Mouse (Mus musculus) limb, embryonic 13.5 days (tissue): Measurements from ENCODE around the gene Olfr547. TPM values are rescaled to one million over a fixed set of nuclear protein-coding genes. Genes with fewer than 3 reads are reported as not detected.

Source experiments
- ATAC-seq: fragments of 200-750 bp; cut with Nextera tagmentation; 2 replicates; pipeline ENCODE4 v1.8.0; 2017; ENCODE audit warnings: low read depth, moderate number of reproducible peaks, moderate TSS enrichment; ENCODE audit not compliant: low FRiP score
- H3K27ac ChIP-seq: fragments of 300-500 bp; sonication (generic); 2 replicates; pipeline ENCODE4 v1.5.1; 2015; ENCODE audit warnings: inconsistent platforms, mild to moderate bottlenecking, moderate library complexity
- H3K27me3 ChIP-seq: fragments of 300-500 bp; sonication (generic); 2 replicates; pipeline ENCODE4 v1.6.1; 2015; ENCODE audit warnings: mild to moderate bottlenecking, inconsistent platforms
- H3K36me3 ChIP-seq: fragments of 300-500 bp; sonication (generic); 2 replicates; pipeline ENCODE4 v1.6.1; 2015; ENCODE audit warnings: inconsistent platforms, mild to moderate bottlenecking, moderate library complexity
- H3K4me1 ChIP-seq: fragments of 300-500 bp; sonication (generic); 2 replicates; pipeline ENCODE4 v1.6.1; 2015; ENCODE audit warnings: inconsistent platforms
- H3K4me2 ChIP-seq: fragments of 300-500 bp; sonication (generic); replicated peaks from 2 replicates; pipeline ENCODE4 v1.6.1; 2015; ENCODE audit warnings: inconsistent platforms, mild to moderate bottlenecking, moderate library complexity
- H3K4me3 ChIP-seq: fragments of 300-500 bp; sonication (generic); 2 replicates; pipeline ENCODE4 v1.5.1; 2015; ENCODE audit warnings: moderate library complexity, mild to moderate bottlenecking, inconsistent platforms
- H3K9ac ChIP-seq: fragments of 300-500 bp; sonication (generic); 2 replicates; pipeline ENCODE4 v1.6.1; 2015; ENCODE audit warnings: mild to moderate bottlenecking, inconsistent platforms
- H3K9me3 ChIP-seq: fragments of 300-500 bp; sonication (generic); 2 replicates; pipeline ENCODE4 v1.6.1; 2016; ENCODE audit warnings: inconsistent platforms
- WGBS: fragments of 180-500 bp; shearing (Covaris S2); methylation state at CpG from one replicate; pipeline ENCODE4 v1.1.7; 2015; 5-methylcytosine and 5-hydroxymethylcytosine counted together
- polyA plus RNA-seq: library from polyadenylated mRNA; unstranded; fragments of >200 nt; fragmentation: Nextera tagmentation; extraction: Ambion mirVana; gene quantifications from 2 replicates; pipeline ENCODE4 v1.2.1, GENCODE M21; 2015

Olfr547 gene
- polyA plus RNA-seq, 1 experiment from 2014 or later = not detected

DNA sequence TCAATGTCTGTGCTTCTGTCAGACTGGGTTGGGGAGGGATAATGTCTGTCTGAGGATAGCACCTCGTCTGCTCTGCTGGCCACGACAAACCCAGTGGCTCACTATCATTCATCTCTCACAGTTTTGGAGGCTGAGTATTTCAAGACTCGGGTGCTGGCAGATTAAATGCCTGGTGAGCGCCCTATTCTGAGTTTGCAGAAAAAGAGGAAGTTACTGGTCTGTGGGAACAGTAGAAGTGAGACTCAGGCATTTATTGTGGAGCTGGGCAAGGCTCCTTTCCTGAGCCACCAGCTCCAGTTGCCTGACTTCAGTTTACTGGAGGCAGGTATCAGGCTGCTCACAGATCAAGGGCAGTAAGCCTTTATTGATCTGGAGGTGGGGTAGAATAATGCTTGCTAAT, 20.4 kb upstream of the Olfr547 start:
- Histone ChIP-seq H3K9me3 (no peaks in the 10 kb centered on the region), H3K9ac (no peak overlapping the region), H3K36me3 (no peaks in the 10 kb centered on the region), H3K27me3 (peaks cover 35% of the 10 kb centered on the region), H3K4me2 (no peak overlapping the region), H3K4me3 (no peak overlapping the region), H3K27ac (no peak overlapping the region), H3K4me1 (peaks cover 10% of the 10 kb centered on the region)
- WGBS = 61% methylated on average over 4 of the region's 4 CpGs
- ATAC-seq = no peak

DNA sequence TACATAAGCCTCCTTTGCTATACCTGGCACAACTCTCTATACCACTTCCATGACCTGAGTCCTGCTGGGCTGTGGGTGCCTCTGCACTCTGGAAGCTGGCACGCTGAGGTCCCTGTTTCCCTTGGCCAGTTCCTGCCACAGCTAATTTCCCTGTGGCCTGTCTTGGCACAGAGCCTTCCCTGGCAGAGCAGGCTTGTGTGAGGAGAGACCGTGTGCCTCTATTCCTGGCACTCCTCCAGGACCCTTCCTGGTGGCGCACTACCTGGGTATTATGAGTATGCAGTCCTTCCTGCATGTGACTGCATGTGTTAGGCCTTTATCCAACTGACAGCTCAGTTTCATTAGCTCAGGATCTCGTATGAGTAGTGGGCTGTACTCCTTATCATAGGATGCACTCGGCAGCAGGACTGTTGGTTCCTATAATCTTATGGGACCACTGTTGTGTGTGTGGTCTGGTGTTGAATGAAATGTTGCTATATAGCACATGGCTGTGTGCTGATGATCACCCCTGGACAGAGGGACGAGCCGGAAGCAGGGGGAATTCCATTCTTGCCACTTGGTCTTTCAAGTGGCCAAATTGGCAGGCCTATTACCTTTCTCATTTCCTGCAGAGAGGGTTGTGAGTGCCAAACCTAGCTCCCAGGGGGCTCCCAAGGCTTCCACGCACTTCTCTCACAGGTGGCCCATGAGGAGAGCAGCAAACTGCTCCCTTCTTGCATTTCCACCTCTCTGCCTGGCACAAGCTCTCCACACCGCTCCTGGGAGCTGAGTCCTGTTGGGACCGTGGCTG, 18.1 kb upstream of the Olfr547 start:
- WGBS = 50% methylated on average over 10 of the region's 10 CpGs
- Histone ChIP-seq H3K27me3 (peaks cover 35% of the 10 kb centered on the region), H3K9ac (no peak overlapping the region), H3K4me3 (no peak overlapping the region), H3K4me2 (no peak overlapping the region), H3K36me3 (no peaks in the 10 kb centered on the region), H3K9me3 (no peaks in the 10 kb centered on the region), H3K27ac (no peak overlapping the region), H3K4me1 (peaks cover 10% of the 10 kb centered on the region)
- no peak for ATAC-seq

DNA sequence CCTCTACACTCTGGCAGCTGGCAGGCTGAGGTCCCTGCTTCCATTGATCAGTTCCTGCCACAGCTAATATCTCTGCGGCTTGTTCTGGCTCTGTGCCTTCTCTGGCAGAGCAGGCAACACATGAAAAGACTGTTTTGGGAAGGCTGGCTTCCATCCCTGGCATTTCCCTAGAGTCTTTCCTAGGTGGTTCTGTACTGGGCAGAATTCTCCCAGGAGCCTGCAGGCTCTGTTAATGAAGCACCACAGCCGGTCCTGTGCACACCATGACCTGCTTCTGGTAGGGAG, 17.6 kb upstream of the Olfr547 start:
- ATAC-seq = no peak
- Histone ChIP-seq H3K9me3 (no peaks in the 10 kb centered on the region), H3K9ac (no peak overlapping the region), H3K27me3 (peaks cover 31% of the 10 kb centered on the region), H3K4me2 (no peak overlapping the region), H3K4me1 (peaks cover 10% of the 10 kb centered on the region), H3K27ac (no peak overlapping the region), H3K36me3 (no peaks in the 10 kb centered on the region), H3K4me3 (no peak overlapping the region)
- WGBS = 69% methylated on average over 2 of the region's 2 CpGs

DNA sequence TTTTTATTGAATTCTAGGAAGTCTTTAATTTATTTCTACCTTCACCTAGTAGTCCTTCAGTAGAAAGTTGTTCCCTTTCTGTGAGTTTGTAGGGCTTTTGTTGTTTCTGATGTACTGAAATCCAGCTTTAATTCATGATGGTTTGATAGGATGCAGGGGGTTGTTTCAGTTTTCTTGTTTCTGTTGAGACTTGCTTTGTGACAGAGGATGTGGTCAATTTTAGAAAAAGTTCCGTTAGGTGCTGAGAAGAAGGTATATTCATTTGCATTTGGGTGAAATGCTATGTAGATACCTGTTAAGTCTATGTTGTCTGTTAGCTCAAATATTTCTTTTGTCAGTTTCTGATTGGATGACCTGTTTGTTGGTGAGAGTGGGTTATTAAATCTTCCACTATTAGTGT, 5.5 kb upstream of the Olfr547 start:
- 81% methylated on average over 1 of the region's 1 CpGs for WGBS
- Histone ChIP-seq H3K4me3 (no peak overlapping the region), H3K4me1 (no peaks in the 10 kb centered on the region), H3K9me3 (no peaks in the 10 kb centered on the region), H3K9ac (no peak overlapping the region), H3K4me2 (no peak overlapping the region), H3K27ac (no peak overlapping the region), H3K27me3 (no peaks in the 10 kb centered on the region), H3K36me3 (no peaks in the 10 kb centered on the region)
- no peak for ATAC-seq

DNA sequence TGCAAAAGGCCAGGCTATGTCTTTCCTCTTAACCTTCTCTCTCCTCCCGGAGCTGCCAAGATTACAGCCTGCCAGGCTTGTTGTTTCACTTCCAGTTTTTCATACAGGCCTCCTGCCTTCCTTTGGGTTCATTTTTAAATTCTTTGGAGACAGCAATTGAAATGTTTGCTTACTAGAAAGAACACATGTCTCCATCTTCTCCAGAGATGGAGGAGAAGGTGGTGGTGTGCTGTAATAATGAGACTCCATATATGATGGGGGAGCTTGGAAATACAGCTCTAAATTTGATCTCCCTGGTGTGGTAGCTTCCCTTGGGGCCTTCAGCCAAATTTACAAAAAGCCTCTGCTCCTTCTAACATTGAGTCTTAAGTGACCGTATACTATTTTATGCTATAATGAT, 6.0 kb downstream of the Olfr547 start, which contains the start of gene Olfr548-ps1:
Gene Olfr548-ps1, plus strand, starts transcription at position 301 of the 400 bp plus-strand sequence.
- no peak within 1 kb of the TSS for H3K9ac ChIP-seq
- no peaks in the 10 kb centered on the region for H3K4me1 ChIP-seq
- ATAC-seq = no peak
- no peak within 1 kb of the TSS for H3K4me3 ChIP-seq
- H3K9me3 ChIP-seq = no peaks in the 10 kb centered on the region
- no peaks in the 10 kb centered on the region for H3K36me3 ChIP-seq
- H3K27ac ChIP-seq = no peak within 1 kb of the TSS
- no peaks in the 10 kb centered on the region for H3K27me3 ChIP-seq
- H3K4me2 ChIP-seq = no peak within 1 kb of the TSS
- 77% methylated on average over 2 of the region's 2 CpGs for WGBS

DNA sequence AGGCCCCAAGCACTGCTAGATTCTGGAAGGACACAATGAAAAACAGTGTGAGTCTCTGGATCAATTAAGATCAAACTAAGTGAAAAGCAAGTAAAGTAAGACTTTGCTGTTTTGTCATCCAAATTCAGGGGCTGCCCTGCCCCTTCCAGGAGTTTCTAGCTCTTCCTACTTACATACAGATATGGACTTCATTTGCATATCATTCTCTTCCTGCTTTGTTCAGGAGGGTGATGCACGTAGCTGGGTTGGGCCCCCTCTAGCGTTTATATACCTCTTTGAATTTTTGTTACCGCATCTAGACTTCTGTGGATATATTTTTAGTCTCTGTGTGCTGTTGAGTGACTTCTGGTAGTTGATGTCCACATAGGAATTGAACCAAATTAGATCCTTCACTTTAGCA, 6.7 kb downstream of the Olfr547 start:
- Histone ChIP-seq H3K4me1 (no peaks in the 10 kb centered on the region), H3K9me3 (no peaks in the 10 kb centered on the region), H3K4me3 (no peak overlapping the region), H3K27ac (no peak overlapping the region), H3K36me3 (no peaks in the 10 kb centered on the region), H3K9ac (no peak overlapping the region), H3K27me3 (no peaks in the 10 kb centered on the region), H3K4me2 (no peak overlapping the region)
- 71% methylated on average over 3 of the region's 3 CpGs for WGBS
- no peak for ATAC-seq

DNA sequence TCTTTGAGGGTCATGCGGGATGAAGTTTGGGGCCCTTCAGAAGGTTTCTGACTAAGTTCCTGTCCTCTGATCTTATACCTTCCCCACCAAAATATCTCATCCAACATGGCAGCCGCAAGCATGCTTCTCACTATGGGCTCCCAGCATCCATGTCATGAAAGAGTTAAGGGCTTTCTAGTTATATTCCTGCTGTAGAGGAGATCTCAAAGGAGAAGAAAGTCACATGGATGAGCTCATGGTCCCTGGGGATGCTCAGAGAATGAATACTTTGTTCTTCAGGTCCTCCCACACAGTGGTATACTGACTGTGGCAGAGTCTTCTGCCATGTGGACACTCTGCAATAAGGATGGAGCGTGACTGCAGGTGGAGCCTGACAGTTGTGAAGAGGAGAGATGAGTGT, 15.0 kb downstream of the Olfr547 start, which contains the start of gene Olfr549:
Gene Olfr549, plus strand, starts transcription at position 301 of the 400 bp plus-strand sequence.
- Histone ChIP-seq H3K27ac (no peak within 1 kb of the TSS), H3K4me3 (no peak within 1 kb of the TSS), H3K36me3 (no peaks in the 10 kb centered on the region), H3K27me3 (no peaks in the 10 kb centered on the region), H3K4me1 (no peaks in the 10 kb centered on the region), H3K9me3 (no peaks in the 10 kb centered on the region), H3K4me2 (no peak within 1 kb of the TSS), H3K9ac (no peak within 1 kb of the TSS)
- 89% methylated on average over 3 of the region's 3 CpGs for WGBS
- no peak for ATAC-seq

DNA sequence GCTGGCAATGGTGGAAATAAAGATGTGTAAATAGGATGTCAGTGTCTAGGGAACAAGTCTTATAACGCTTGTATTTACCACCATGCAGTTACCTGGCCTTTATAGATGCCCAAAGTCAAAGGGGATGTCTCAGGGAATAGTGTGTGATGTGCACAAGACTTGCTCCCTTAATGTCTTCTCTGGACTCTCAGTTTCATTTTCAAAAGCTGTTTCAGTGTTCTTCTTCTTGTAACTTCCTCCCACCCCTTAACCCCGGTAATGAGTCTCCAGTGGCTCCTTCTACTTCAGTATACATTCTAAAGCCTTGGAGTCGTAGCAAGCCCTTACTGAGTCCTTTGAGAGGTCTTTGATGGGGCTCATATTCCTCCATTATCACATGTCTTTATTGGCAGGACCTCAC, 18.7 kb downstream of the Olfr547 start:
- no peak overlapping the region for H3K9ac ChIP-seq
- no peak overlapping the region for H3K4me3 ChIP-seq
- H3K4me2 ChIP-seq = no peak overlapping the region
- 71% methylated on average over 3 of the region's 3 CpGs for WGBS
- H3K4me1 ChIP-seq = no peaks in the 10 kb centered on the region
- no peaks in the 10 kb centered on the region for H3K9me3 ChIP-seq
- no peak overlapping the region for H3K27ac ChIP-seq
- H3K27me3 ChIP-seq = no peaks in the 10 kb centered on the region
- H3K36me3 ChIP-seq = no peaks in the 10 kb centered on the region
- ATAC-seq = no peak

DNA sequence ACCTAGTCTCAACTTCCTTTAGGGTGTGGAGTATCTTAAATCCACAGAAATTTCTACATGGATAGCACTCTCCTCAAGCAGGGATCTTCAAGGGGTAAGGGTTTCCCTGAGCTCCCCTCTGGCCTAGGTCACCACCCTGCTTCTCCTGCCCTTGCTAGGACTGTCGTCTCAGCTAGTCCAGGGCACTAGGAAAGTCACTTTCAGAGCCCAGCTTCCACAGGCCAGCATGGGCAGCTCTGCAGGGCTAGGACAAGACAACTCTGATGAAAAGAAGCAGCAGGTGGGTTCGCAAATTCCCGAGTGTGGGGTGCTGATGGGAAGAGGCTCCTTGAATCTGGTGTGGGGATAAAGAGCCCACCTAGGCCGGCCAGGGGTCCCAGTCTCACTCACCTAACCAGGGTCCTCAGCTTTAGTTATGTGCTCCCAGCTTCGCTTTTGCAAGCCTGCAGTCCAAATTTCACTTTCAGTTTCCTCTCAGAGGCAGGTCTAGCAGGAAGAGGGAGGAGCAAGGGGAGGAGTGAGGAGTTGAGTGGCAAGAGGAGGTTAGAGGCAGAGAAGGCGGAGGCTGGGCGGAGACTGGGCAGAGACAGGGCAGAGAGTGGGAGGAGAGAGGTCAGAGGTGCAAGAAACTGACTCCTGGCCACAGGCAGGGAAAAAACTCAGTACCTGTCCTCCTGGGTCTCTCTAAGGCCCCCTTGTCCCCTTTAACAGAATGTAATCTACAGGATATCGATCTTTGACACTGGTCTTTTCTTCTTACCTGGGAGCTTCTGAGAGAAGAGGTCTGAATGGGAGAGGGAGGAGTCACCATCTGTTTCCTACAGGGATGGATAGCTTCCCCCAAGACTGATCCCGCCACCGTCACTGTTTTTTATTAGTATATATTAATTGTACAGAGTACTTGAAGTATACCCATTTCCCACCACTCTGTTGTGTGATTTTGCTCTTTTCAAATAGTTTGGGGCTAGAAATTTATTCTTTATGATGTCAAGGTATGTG, 30.7 kb downstream of the Olfr547 start, which contains the start of gene Trim21:
Gene Trim21, minus strand, starts transcription at position 488 of the 999 bp plus-strand sequence.
- H3K27me3 ChIP-seq = no peaks in the 10 kb centered on the region
- no peak within 1 kb of the TSS for H3K27ac ChIP-seq
- peak within 1 kb of the TSS; percentile 70 for H3K4me2 ChIP-seq
- H3K9ac ChIP-seq = peak within 1 kb of the TSS; percentile 63
- peak within 1 kb of the TSS; percentile 50 for H3K4me3 ChIP-seq
- peak; percentile 92 for ATAC-seq
- WGBS = 19% methylated on average over 10 of the region's 10 CpGs
- H3K4me1 ChIP-seq = peaks cover 8% of the 10 kb centered on the region; the same call in 1 of the 2 replicates
- H3K9me3 ChIP-seq = no peaks in the 10 kb centered on the region
- no peaks in the 10 kb centered on the region for H3K36me3 ChIP-seq

DNA sequence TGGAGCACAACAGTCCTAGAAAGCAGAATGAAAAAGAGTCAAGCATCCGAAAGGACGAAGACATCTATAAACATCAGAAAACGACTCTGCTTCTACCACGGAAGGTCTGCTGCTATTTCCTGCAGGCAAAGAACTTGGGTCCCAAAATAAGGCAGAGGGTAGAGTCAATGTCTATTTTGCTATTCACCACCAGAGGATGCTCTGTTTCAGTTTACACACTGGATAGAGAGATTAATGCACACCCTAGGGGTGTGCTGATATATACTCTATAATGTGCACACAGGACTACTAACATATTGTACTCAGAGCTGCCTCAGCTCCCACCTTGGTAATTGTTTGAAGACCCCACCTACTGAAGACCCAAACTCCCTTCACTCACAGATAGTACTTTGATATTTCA, 31.7 kb downstream of the Olfr547 start:
- Histone ChIP-seq H3K36me3 (no peaks in the 10 kb centered on the region), H3K27ac (no peak overlapping the region), H3K4me3 (no peak overlapping the region), H3K9me3 (no peaks in the 10 kb centered on the region), H3K4me1 (peaks cover 8% of the 10 kb centered on the region; the same call in 1 of the 2 replicates), H3K27me3 (no peaks in the 10 kb centered on the region), H3K9ac (no peak overlapping the region), H3K4me2 (no peak overlapping the region)
- 87% methylated on average over 4 of the region's 4 CpGs for WGBS
- ATAC-seq = no peak

DNA sequence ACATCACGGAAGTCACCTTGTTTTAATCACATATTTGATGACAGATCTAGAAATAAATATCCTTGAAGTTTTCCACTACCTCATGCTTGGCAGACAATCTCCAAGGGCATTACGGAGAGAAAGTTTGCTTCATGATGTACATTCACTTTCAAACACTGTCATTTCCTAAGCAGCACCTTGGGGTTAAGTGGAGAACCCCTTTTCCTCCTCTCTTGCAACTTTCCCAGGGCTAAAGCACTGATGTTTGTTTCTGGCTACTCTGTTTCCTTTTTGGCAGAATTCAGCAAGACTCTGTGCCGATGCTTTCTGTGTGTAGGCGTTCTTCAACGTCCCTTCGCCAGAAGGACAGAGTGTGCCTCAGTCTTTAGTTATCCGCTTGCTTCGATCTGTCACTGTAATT, 36.6 kb downstream of the Olfr547 start, which contains the start of gene Olfr550:
Gene Olfr550, plus strand, starts transcription at position 301 of the 400 bp plus-strand sequence.
- 91% methylated on average over 8 of the region's 8 CpGs for WGBS
- Histone ChIP-seq H3K36me3 (no peaks in the 10 kb centered on the region), H3K4me2 (no peak within 1 kb of the TSS), H3K9ac (no peak within 1 kb of the TSS), H3K4me3 (no peak within 1 kb of the TSS), H3K9me3 (no peaks in the 10 kb centered on the region), H3K27ac (no peak within 1 kb of the TSS), H3K4me1 (no peaks in the 10 kb centered on the region), H3K27me3 (no peaks in the 10 kb centered on the region)
- ATAC-seq = no peak

DNA sequence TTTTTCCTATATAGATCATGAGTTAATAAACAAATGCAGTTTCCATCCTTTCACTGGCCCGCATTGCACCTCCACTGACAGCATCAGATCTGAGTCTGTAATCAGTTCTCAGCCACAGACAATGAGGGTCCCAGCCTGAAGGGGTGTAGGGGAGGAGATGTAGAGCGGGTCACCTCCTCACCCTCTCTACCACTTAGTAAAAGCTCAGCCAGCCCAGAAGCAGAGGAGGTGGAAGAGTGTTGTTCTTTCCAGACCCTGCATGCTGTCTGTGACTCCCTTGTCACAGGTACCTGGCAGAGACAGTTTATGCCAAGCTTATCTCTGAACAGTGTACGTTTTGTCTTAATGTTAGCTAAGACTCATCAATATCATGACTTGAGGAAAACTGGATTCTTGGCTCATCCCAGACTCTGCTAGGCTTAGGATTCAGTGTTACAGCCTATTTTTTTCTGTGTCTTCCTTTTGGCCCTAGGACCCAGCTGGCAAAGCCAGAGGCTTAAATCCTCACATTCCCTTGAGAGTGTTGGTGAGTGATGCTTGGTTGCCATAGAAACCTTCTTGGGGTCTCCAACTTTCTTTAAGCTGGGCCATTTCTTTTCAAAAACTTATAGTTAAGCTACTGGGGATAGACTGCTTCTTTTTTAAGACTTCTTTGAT, 38.8 kb downstream of the Olfr547 start:
- H3K27me3 ChIP-seq = no peaks in the 10 kb centered on the region
- no peak overlapping the region for H3K9ac ChIP-seq
- H3K9me3 ChIP-seq = no peaks in the 10 kb centered on the region
- WGBS = 82% methylated on average over 3 of the region's 3 CpGs
- no peak overlapping the region for H3K4me2 ChIP-seq
- no peak for ATAC-seq
- H3K36me3 ChIP-seq = no peaks in the 10 kb centered on the region
- H3K4me1 ChIP-seq = no peaks in the 10 kb centered on the region
- no peak overlapping the region for H3K4me3 ChIP-seq
- H3K27ac ChIP-seq = no peak overlapping the region
